Mouse (Mus musculus) heart, embryonic 14.5 days (tissue): ENCODE results near the gene Gm20503. TPM values are rescaled to one million over a fixed set of nuclear protein-coding genes. Genes with fewer than 3 reads are reported as not detected.
A peak's percentile ranks its signal among the peaks of the same experiment; 100 is the strongest.

Experiments
- ATAC-seq: fragments of 200-750 bp; cut with Nextera tagmentation; 2 replicates; pipeline ENCODE4 v1.8.0; 2017; ENCODE audit warnings: low read depth, moderate TSS enrichment; ENCODE audit not compliant: insufficient number of reproducible peaks, insufficient read depth, low FRiP score
- H3K27ac ChIP-seq, 2 experiments: fragments of 200-500 bp in 1 of 2; fragments of 300-500 bp in 1 of 2; sonication (generic) in 1 of 2; replicated peaks in 1 of 2; 2 replicates each; pipeline ENCODE4 v1.5.1; 2012 to 2014; ENCODE audit warnings: low read depth in 2 of 2, low read length in 2 of 2, control low read depth in 1 of 2, mild to moderate bottlenecking in 1 of 2, mixed read lengths in 1 of 2; ENCODE audit not compliant: control insufficient read depth in 1 of 2, insufficient read depth in 1 of 2
- H3K27me3 ChIP-seq: fragments of 300-500 bp; sonication (generic); 2 replicates; pipeline ENCODE4 v1.6.1; 2014; ENCODE audit warnings: mild to moderate bottlenecking, low read length, control low read depth; ENCODE audit not compliant: control insufficient read depth, insufficient read depth
- H3K36me3 ChIP-seq: fragments of 300-500 bp; sonication (generic); 2 replicates; pipeline ENCODE4 v1.6.1; 2014; ENCODE audit warnings: mild to moderate bottlenecking, control low read depth, low read length, mixed read lengths; ENCODE audit not compliant: control insufficient read depth, insufficient read depth
- H3K4me1 ChIP-seq, 2 experiments: fragments of 200-500 bp in 1 of 2; fragments of 300-500 bp in 1 of 2; sonication (generic) in 1 of 2; 2 replicates each; pipeline ENCODE4 v1.6.1; 2012 to 2014; ENCODE audit warnings: low read length in 2 of 2, control low read depth in 1 of 2, mixed read lengths in 1 of 2; ENCODE audit not compliant: control insufficient read depth in 2 of 2, insufficient read depth in 2 of 2
- H3K4me2 ChIP-seq: fragments of 300-500 bp; sonication (generic); 2 replicates; pipeline ENCODE4 v1.6.1; 2014; ENCODE audit warnings: mild to moderate bottlenecking, low read length
- H3K4me3 ChIP-seq, 2 experiments: fragments of 200-500 bp in 1 of 2; fragments of 300-500 bp in 1 of 2; sonication (generic) in 1 of 2; 2 replicates each; pipeline ENCODE4 v1.5.1; 2012 to 2014; ENCODE audit warnings: low read length in 2 of 2, mild to moderate bottlenecking in 2 of 2, control low read depth in 1 of 2, low read depth in 1 of 2, moderate library complexity in 1 of 2; ENCODE audit not compliant: control insufficient read depth in 1 of 2, insufficient read depth in 1 of 2
- H3K9ac ChIP-seq: fragments of 300-500 bp; sonication (generic); 2 replicates; pipeline ENCODE4 v1.6.1; 2014; ENCODE audit warnings: mild to moderate bottlenecking, low read length
- H3K9me3 ChIP-seq: fragments of 300-500 bp; sonication (generic); 2 replicates; pipeline ENCODE4 v1.6.1; 2016; ENCODE audit warnings: low read length, control low read depth; ENCODE audit not compliant: control insufficient read depth
- WGBS: fragments of 180-500 bp; shearing (Covaris S2); extraction: QIAGEN DNeasy Blood & Tissue Kit; methylation state at CpG from one replicate; pipeline ENCODE4 v1.1.7; 2014; 5-methylcytosine and 5-hydroxymethylcytosine counted together
- polyA plus RNA-seq: library from polyadenylated mRNA; unstranded; fragments of >200 nt; fragmentation: Nextera tagmentation; extraction: Ambion mirVana; gene quantifications from 2 replicates; pipeline ENCODE4 v1.2.1, GENCODE M21; 2014

Gm20503 gene
- polyA plus RNA-seq, 1 experiment from 2014 or later = 12.2 TPM

DNA sequence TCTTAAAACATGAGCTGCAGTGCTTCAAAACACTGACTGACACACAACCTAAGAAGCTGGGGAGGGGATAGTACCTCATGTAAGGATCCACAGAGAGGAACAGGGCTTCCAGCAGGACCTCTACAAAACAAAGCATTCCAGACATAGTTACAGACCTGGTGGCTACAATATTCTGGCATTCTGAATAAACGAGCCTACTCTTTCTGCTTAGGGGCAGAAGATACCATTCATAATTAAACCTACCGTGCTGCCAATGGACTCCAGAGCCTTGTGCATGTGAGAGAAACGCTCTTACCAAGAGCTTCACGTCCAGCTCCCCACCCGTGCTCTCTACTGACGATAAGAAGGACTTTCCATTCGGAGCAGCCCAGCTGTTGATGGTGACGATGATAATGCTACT, 20.2 kb upstream of the Gm20503 start:
- ATAC-seq = no peak
- Histone ChIP-seq H3K9ac (no peak overlapping the region), H3K9me3 (no peaks in the 10 kb centered on the region), H3K27ac (no peak overlapping the region), H3K27me3 (no peaks in the 10 kb centered on the region), H3K36me3 (no peaks in the 10 kb centered on the region; the same call in 1 of the 2 replicates), H3K4me2 (no peak overlapping the region), H3K4me3 (no peak overlapping the region), H3K4me1 (peaks cover 2 to 6% of the 10 kb centered on the region in 2 experiments; a peak in 2 of 4 replicates)
- 81% methylated on average over 8 of the region's 8 CpGs for WGBS

DNA sequence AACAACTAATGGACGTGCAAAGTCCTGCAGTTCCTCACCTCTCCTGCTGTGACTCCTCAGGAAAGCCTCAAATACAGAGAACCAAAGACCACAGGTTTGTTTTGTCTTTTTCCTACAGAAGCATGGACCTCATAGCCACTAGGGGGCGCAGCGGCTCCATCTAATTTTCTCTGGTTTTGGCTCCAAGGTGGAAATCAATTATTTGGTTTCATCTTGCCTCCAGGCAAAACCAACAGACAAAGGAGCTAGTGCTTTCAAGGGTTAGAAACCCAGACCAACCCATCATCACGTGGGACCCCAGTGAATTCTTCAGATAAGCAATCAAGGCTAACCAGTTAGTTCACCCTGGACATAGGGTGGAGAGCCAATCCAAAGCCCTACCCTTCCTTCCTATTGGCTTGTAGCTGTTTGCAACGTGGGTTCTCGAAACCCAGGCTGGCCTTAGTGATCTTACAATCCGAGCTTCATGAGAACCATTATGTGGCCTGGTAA, 17.8 kb upstream of the Gm20503 start:
- H3K36me3 ChIP-seq = no peaks in the 10 kb centered on the region; the same call in 1 of the 2 replicates
- no peaks in the 10 kb centered on the region for H3K9me3 ChIP-seq
- no peak overlapping the region for H3K9ac ChIP-seq
- H3K4me2 ChIP-seq = no peak overlapping the region
- no peaks in the 10 kb centered on the region for H3K27me3 ChIP-seq
- no peak overlapping the region for H3K4me3 ChIP-seq
- no peak overlapping the region for H3K27ac ChIP-seq
- no peak for ATAC-seq
- peaks cover 2 to 6% of the 10 kb centered on the region in 2 experiments; a peak in 2 of 4 replicates for H3K4me1 ChIP-seq
- WGBS = 19% methylated on average over 7 of the region's 7 CpGs

DNA sequence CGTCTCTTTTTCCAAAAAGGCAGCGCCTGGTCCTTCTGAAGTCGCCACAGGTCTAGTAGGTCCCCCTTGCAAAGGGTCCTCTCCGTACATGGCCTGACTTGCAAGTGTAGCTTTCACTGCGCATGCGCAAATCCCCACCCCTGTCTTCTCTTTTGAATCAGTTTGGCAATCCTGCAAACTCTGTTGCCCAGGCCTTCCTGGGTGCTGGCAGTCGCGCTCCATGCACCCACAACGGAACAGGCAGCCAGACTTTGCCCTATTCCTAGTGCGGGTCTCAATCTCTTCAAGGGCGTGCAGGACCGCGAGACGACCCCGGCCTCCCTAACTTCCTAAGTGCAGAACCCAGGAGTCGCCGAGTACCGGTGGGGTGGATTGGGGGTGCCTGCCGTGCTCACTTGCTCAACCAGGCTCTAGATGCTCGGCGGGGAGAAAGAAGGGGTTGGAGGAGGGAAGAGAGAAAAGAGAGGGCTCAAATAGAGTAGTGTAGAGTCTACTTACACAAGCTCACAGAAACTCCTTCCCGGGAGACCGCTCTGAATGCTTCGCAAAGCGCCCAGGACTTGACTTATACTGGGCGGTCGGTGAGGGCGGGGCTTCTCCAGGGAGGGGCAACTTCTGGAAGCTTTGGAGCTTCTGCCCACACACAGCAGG, 16.3 kb upstream of the Gm20503 start, which contains the start of gene Ptgr1:
Gene Ptgr1 (minus strand): TSS at position 580 of the 651 bp plus-strand sequence.
- peaks cover 2 to 6% of the 10 kb centered on the region in 2 experiments; a peak in 2 of 4 replicates for H3K4me1 ChIP-seq
- ATAC-seq = no peak; the same call in 1 of the 2 replicates
- H3K27ac ChIP-seq = peak within 1 kb of the TSS in 1 of 2 experiments; percentile 41; a peak in 2 of 4 replicates
- no peaks in the 10 kb centered on the region for H3K9me3 ChIP-seq
- H3K4me3 ChIP-seq = peak within 1 kb of the TSS; percentile 79 to 91
- whole genome bisulfite sequencing = under 1% methylated on average over 28 of the region's 28 CpGs
- H3K9ac ChIP-seq = peak within 1 kb of the TSS; percentile 75
- no peaks in the 10 kb centered on the region; the same call in 1 of the 2 replicates for H3K36me3 ChIP-seq
- peak within 1 kb of the TSS; percentile 95 for H3K4me2 ChIP-seq
- H3K27me3 ChIP-seq = no peaks in the 10 kb centered on the region

DNA sequence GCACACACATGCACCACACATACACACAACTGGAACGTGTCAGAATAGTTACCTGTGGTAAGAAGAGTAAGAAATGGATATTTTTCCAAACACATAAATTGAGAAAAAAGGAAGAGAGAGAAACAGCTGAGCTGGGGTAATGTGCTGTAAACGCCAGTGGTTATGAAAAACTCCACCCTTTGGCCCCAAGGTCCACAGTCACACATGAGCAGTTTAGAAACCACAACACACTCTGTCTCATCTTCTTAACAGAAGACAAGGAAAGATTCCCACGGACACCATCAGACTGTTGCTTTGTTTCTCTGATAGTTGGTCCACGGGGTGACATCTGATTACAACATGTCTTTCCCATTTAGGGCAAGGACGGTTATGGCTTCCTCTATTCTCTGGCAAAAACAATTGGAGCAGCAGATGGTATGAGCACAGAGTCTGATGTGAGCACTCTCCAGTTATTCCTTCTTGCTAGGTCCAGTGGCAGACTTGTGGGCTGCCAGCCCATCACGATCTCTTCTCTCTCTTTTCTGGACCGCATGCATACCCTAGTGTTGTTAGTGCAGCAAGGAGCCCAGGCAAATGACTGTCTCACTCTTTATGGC, 13.6 kb upstream of the Gm20503 start:
- Histone ChIP-seq H3K27ac (no peak overlapping the region), H3K27me3 (no peaks in the 10 kb centered on the region), H3K4me2 (no peak overlapping the region), H3K4me1 (peaks cover 4 to 6% of the 10 kb centered on the region in 2 experiments; a peak in 3 of 4 replicates), H3K9me3 (no peaks in the 10 kb centered on the region), H3K9ac (no peak overlapping the region), H3K4me3 (no peak overlapping the region), H3K36me3 (no peaks in the 10 kb centered on the region)
- ATAC-seq = no peak
- WGBS = 82% methylated on average over 7 of the region's 7 CpGs

- no peaks in the 10 kb centered on the region for H3K36me3 ChIP-seq
- no peak overlapping the region for H3K27ac ChIP-seq
- no peaks in the 10 kb centered on the region for H3K9me3 ChIP-seq
- no peak overlapping the region for H3K9ac ChIP-seq
- H3K27me3 ChIP-seq = no peaks in the 10 kb centered on the region
- peaks cover 4 to 6% of the 10 kb centered on the region in 2 experiments; a peak in 3 of 4 replicates for H3K4me1 ChIP-seq
- no peak overlapping the region for H3K4me2 ChIP-seq
- ATAC-seq = no peak
- WGBS = 79% methylated on average over 17 of the region's 17 CpGs
- H3K4me3 ChIP-seq = no peak overlapping the region
These were observed 12.2 kb upstream of the Gm20503 start for GRCm38 (mm10) chr4:58990609-58991434.

GRCm38 (mm10) chr4:58992195-58992594, 10.8 kb upstream of the Gm20503 start:
- no peaks in the 10 kb centered on the region for H3K36me3 ChIP-seq
- no peak for ATAC-seq
- no peak overlapping the region for H3K9ac ChIP-seq
- no peak overlapping the region for H3K4me2 ChIP-seq
- H3K4me1 ChIP-seq = peaks cover 3 to 6% of the 10 kb centered on the region in 2 experiments
- no peaks in the 10 kb centered on the region for H3K27me3 ChIP-seq
- no peak overlapping the region for H3K4me3 ChIP-seq
- H3K27ac ChIP-seq = no peak overlapping the region
- no peaks in the 10 kb centered on the region for H3K9me3 ChIP-seq
- WGBS = 36% methylated on average over 5 of the region's 5 CpGs

- no peaks in the 10 kb centered on the region for H3K9me3 ChIP-seq
- H3K4me1 ChIP-seq = peaks cover 3 to 5% of the 10 kb centered on the region in 2 experiments
- H3K4me2 ChIP-seq = no peak within 1 kb of the TSS
- no peaks in the 10 kb centered on the region for H3K36me3 ChIP-seq
- 68% methylated on average over 4 of the region's 4 CpGs for WGBS
- H3K27ac ChIP-seq = no peak within 1 kb of the TSS
- H3K9ac ChIP-seq = no peak within 1 kb of the TSS
- no peak within 1 kb of the TSS for H3K4me3 ChIP-seq
- no peaks in the 10 kb centered on the region for H3K27me3 ChIP-seq
- ATAC-seq = no peak
These were observed 8.2 kb upstream of the Gm20503 start, which contains the start of gene Dnajc25 for GRCm38 (mm10) chr4:58994762-58995161. Dnajc25 (plus strand) TSS chr4:58995062.
